Mouse (Mus musculus): Measurements from ENCODE around the gene Tmprss4.

GRCm38 (mm10) chr9:45146267-45146597, 57.7 kb downstream of the Tmprss4 start:
- TF ChIP-seq EP300 (IDR thresholded peaks at IDR 0.05; ENCODE audit: insufficient read depth, low read depth, low read length) (0 out of 2 replicates have a peak, but pooled peaks have one; percentile 22), CTCF (IDR thresholded peaks at IDR 0.05) (peak; percentile 91; the same call in 1 of the 2 replicates)

Measured in heart, adult 2 months (tissue).